Mouse (Mus musculus): ENCODE measurements around the gene Tmem190. TPM values are rescaled to one million over a fixed set of nuclear protein-coding genes. Genes with fewer than 3 reads are reported as not detected.
"Not testable (repeated sequence)": the region's sequence is repeated elsewhere in the genome, so short reads cannot be mapped to it uniquely, and the experiment has no call there.

Tmem190 gene
- total RNA-seq, 2 experiments from 2014 or later = not detected

- no peak for DNase-seq
Measured at GRCm38 (mm10) chr7:4776131-4776530, 6.6 kb upstream of the Tmem190 start.

- DNase-seq = peak; percentile 75
Measured at GRCm38 (mm10) chr7:4776861-4777830, 5.6 kb upstream of the Tmem190 start.

GRCm38 (mm10) chr7:4777851-4778637 is 4.7 kb upstream of the Tmem190 start:
- no peak for DNase-seq

- DNase-seq = no peak
Measured at GRCm38 (mm10) chr7:4779921-4780320, 2.8 kb upstream of the Tmem190 start.

- DNase-seq = no peak
Measured at GRCm38 (mm10) chr7:4782130-4782529, 607 bp upstream of the Tmem190 start.

- no peak for DNase-seq
Measured at GRCm38 (mm10) chr7:4783667-4784268, 1.0 kb downstream of the Tmem190 start.

- DNase-seq = peak; percentile 79
Measured at GRCm38 (mm10) chr7:4788499-4789435, 6.0 kb downstream of the Tmem190 start.

- DNase-seq = peak; percentile 77
Measured at GRCm38 (mm10) chr7:4789436-4789935, 6.7 kb downstream of the Tmem190 start, which contains the start of gene Tmem238. TSS of gene Tmem238 (minus strand) at chr7:4789656.

GRCm38 (mm10) chr7:4792278-4793212 is 9.8 kb downstream of the Tmem190 start, which contains the start of gene Rpl28:
TSS of gene Rpl28 (plus strand) at chr7:4792874.
- peak; percentile 95 for DNase-seq

GRCm38 (mm10) chr7:4793248-4793647 is 10.5 kb downstream of the Tmem190 start:
- DNase-seq = not testable (repeated sequence)

- DNase-seq = no peak
Measured at GRCm38 (mm10) chr7:4793674-4794073, 10.9 kb downstream of the Tmem190 start.

- no peak for DNase-seq
Measured at GRCm38 (mm10) chr7:4794631-4795168, 12.0 kb downstream of the Tmem190 start.

- DNase-seq = no peak
Measured at GRCm38 (mm10) chr7:4795767-4796433, 13.2 kb downstream of the Tmem190 start.

- no peak for DNase-seq
Measured at GRCm38 (mm10) chr7:4802247-4802646, 19.5 kb downstream of the Tmem190 start.

GRCm38 (mm10) chr7:4806716-4807115 is 24.0 kb downstream of the Tmem190 start:
- DNase-seq = peak; percentile 34

GRCm38 (mm10) chr7:4811131-4811530 is 28.4 kb downstream of the Tmem190 start:
- not testable (repeated sequence) for DNase-seq

GRCm38 (mm10) chr7:4811842-4812302 is 29.1 kb downstream of the Tmem190 start:
- no peak for DNase-seq

GRCm38 (mm10) chr7:4812303-4813104 is 29.8 kb downstream of the Tmem190 start, which contains the start of gene Ube2s:
TSS of gene Ube2s (minus strand) at chr7:4812590.
- peak; percentile 97 for DNase-seq

Data from adrenal gland, postnatal 10 days (tissue).